Mouse (Mus musculus): ENCODE results near the gene Ddo.
A peak's percentile ranks its signal among the peaks of the same experiment; 100 is the strongest.

The Ddo gene

GRCm38 (mm10) chr10:40643126-40643525 is 13.3 kb downstream of the Ddo start:
- Histone ChIP-seq H3K27me3 (ENCODE audit: insufficient read depth, low read length) (peaks cover 24% of the 10 kb centered on the region), H3K4me1 (replicated peaks; ENCODE audit: low read depth, low read length) (peaks cover 36% of the 10 kb centered on the region), H3K4me3 (replicated peaks; ENCODE audit: low read length) (no peak overlapping the region), H3K36me3 (ENCODE audit: insufficient read depth, low read length) (no peaks in the 10 kb centered on the region), H3K9me3 (ENCODE audit: low read length) (peaks cover 19% of the 10 kb centered on the region)
- TF ChIP-seq POU5F1 (IDR thresholded peaks at IDR 0.05; ENCODE audit: borderline replicate concordance, low read length) (no peak), CTCF (conservative IDR thresholded peaks at IDR 0.05; ENCODE audit: low read length) (no peak), NANOG (IDR thresholded peaks at IDR 0.05; ENCODE audit: borderline replicate concordance, low read length) (no peak)

- TF ChIP-seq POU5F1 (IDR thresholded peaks at IDR 0.05; ENCODE audit: borderline replicate concordance, low read length) = no peak
- TF ChIP-seq NANOG (IDR thresholded peaks at IDR 0.05; ENCODE audit: borderline replicate concordance, low read length) = no peak
- H3K4me1 ChIP-seq (replicated peaks; ENCODE audit: low read depth, low read length) = peaks cover 22% of the 10 kb centered on the region
- peaks cover 24% of the 10 kb centered on the region for H3K27me3 ChIP-seq (ENCODE audit: insufficient read depth, low read length)
- no peaks in the 10 kb centered on the region for H3K36me3 ChIP-seq (ENCODE audit: insufficient read depth, low read length)
- no peak overlapping the region for H3K4me3 ChIP-seq (replicated peaks; ENCODE audit: low read length)
- H3K9me3 ChIP-seq (ENCODE audit: low read length) = peaks cover 19% of the 10 kb centered on the region
These were observed 14.6 kb downstream of the Ddo start for GRCm38 (mm10) chr10:40644456-40644855.

GRCm38 (mm10) chr10:40645346-40645745 is 15.5 kb downstream of the Ddo start:
- Histone ChIP-seq H3K4me1 (replicated peaks; ENCODE audit: low read depth, low read length) (peaks cover 13% of the 10 kb centered on the region), H3K36me3 (ENCODE audit: insufficient read depth, low read length) (no peaks in the 10 kb centered on the region), H3K4me3 (replicated peaks; ENCODE audit: low read length) (no peak overlapping the region), H3K9me3 (ENCODE audit: low read length) (peaks cover 19% of the 10 kb centered on the region), H3K27me3 (ENCODE audit: insufficient read depth, low read length) (peaks cover 24% of the 10 kb centered on the region)
- TF ChIP-seq POU5F1 (IDR thresholded peaks at IDR 0.05; ENCODE audit: borderline replicate concordance, low read length) = no peak
- no peak for TF ChIP-seq CTCF (conservative IDR thresholded peaks at IDR 0.05; ENCODE audit: low read length)
- TF ChIP-seq NANOG (IDR thresholded peaks at IDR 0.05; ENCODE audit: borderline replicate concordance, low read length) = no peak

DNA sequence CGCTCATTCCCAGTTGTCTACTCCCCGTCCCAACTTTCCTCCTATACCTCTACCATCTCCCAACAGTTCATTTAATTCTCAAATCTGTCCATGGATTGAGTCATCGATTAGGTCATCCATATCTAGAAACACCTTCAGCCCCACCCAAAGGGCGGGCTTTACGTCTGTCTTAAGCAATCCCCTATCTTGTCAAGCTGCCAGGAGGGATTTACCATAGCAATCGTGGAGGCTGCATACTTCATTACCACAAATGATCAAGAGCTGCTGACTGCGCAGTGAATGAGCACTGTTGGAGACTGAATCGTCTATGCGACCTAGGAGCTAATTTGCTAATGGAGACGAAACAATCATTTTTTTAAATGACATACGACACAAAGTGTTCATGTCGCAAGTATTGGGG is 19.0 kb downstream of the Ddo start:
- TF ChIP-seq CTCF (conservative IDR thresholded peaks at IDR 0.05; ENCODE audit: low read length) = no peak
- TF ChIP-seq NANOG (IDR thresholded peaks at IDR 0.05; ENCODE audit: borderline replicate concordance, low read length) = no peak
- TF ChIP-seq POU5F1 (IDR thresholded peaks at IDR 0.05; ENCODE audit: borderline replicate concordance, low read length) = no peak
- no peaks in the 10 kb centered on the region for H3K4me1 ChIP-seq (replicated peaks; ENCODE audit: low read depth, low read length)
- H3K27me3 ChIP-seq (ENCODE audit: insufficient read depth, low read length) = peaks cover 14% of the 10 kb centered on the region
- H3K4me3 ChIP-seq (replicated peaks; ENCODE audit: low read length) = no peak overlapping the region
- H3K9me3 ChIP-seq (ENCODE audit: low read length) = peaks cover 16% of the 10 kb centered on the region
- H3K36me3 ChIP-seq (ENCODE audit: insufficient read depth, low read length) = no peaks in the 10 kb centered on the region

- Histone ChIP-seq H3K4me3 (replicated peaks; ENCODE audit: low read length) (no peak overlapping the region), H3K9me3 (ENCODE audit: low read length) (peaks cover 16% of the 10 kb centered on the region), H3K4me1 (replicated peaks; ENCODE audit: low read depth, low read length) (no peaks in the 10 kb centered on the region), H3K27me3 (ENCODE audit: insufficient read depth, low read length) (peaks cover 14% of the 10 kb centered on the region), H3K36me3 (ENCODE audit: insufficient read depth, low read length) (no peaks in the 10 kb centered on the region)
- TF ChIP-seq NANOG (IDR thresholded peaks at IDR 0.05; ENCODE audit: borderline replicate concordance, low read length) (no peak), CTCF (conservative IDR thresholded peaks at IDR 0.05; ENCODE audit: low read length) (peak; percentile 46), POU5F1 (IDR thresholded peaks at IDR 0.05; ENCODE audit: borderline replicate concordance, low read length) (no peak)
These were observed 19.8 kb downstream of the Ddo start for GRCm38 (mm10) chr10:40649634-40650033.

DNA sequence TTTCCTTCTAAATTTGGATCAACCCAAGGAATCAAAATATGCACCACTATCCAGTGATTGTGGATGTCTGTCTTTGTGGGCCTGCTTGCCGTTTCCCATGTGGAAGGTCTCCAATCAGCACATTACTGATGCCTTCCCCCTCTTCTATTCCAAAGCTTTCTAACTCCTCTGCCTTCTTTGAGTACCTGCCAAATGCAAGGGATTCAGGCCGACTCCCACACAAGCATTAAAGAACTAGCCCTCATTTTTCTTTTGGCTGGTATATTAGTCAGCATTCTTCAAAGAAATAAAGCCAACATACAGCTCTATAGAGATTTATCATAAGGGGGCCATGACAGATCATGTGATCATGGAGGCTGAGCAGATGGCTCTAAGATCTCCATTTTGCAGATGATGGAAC is 21.9 kb downstream of the Ddo start:
- H3K36me3 ChIP-seq (ENCODE audit: insufficient read depth, low read length) = no peaks in the 10 kb centered on the region
- H3K9me3 ChIP-seq (ENCODE audit: low read length) = peaks cover 5% of the 10 kb centered on the region; the same call in 1 of the 2 replicates
- no peak overlapping the region for H3K4me3 ChIP-seq (replicated peaks; ENCODE audit: low read length)
- TF ChIP-seq POU5F1 (IDR thresholded peaks at IDR 0.05; ENCODE audit: borderline replicate concordance, low read length) = no peak
- TF ChIP-seq CTCF (conservative IDR thresholded peaks at IDR 0.05; ENCODE audit: low read length) = no peak
- no peak for TF ChIP-seq NANOG (IDR thresholded peaks at IDR 0.05; ENCODE audit: borderline replicate concordance, low read length)
- H3K4me1 ChIP-seq (replicated peaks; ENCODE audit: low read depth, low read length) = no peaks in the 10 kb centered on the region
- H3K27me3 ChIP-seq (ENCODE audit: insufficient read depth, low read length) = peaks cover 9% of the 10 kb centered on the region

- H3K4me3 ChIP-seq (replicated peaks; ENCODE audit: low read length) = no peak overlapping the region
- TF ChIP-seq NANOG (IDR thresholded peaks at IDR 0.05; ENCODE audit: borderline replicate concordance, low read length) (no peak), POU5F1 (IDR thresholded peaks at IDR 0.05; ENCODE audit: borderline replicate concordance, low read length) (no peak), CTCF (conservative IDR thresholded peaks at IDR 0.05; ENCODE audit: low read length) (no peak)
- peaks cover 91% of the 10 kb centered on the region for H3K9me3 ChIP-seq (ENCODE audit: low read length)
- H3K27me3 ChIP-seq (ENCODE audit: insufficient read depth, low read length) = no peaks in the 10 kb centered on the region
- no peaks in the 10 kb centered on the region for H3K36me3 ChIP-seq (ENCODE audit: insufficient read depth, low read length)
- H3K4me1 ChIP-seq (replicated peaks; ENCODE audit: low read depth, low read length) = no peaks in the 10 kb centered on the region
These were observed 35.5 kb downstream of the Ddo start for GRCm38 (mm10) chr10:40665270-40665669.

- no peak overlapping the region for H3K4me3 ChIP-seq (replicated peaks; ENCODE audit: low read length)
- H3K27me3 ChIP-seq (ENCODE audit: insufficient read depth, low read length) = no peaks in the 10 kb centered on the region
- no peaks in the 10 kb centered on the region for H3K36me3 ChIP-seq (ENCODE audit: insufficient read depth, low read length)
- peaks cover 76% of the 10 kb centered on the region for H3K9me3 ChIP-seq (ENCODE audit: low read length)
- TF ChIP-seq NANOG (IDR thresholded peaks at IDR 0.05; ENCODE audit: borderline replicate concordance, low read length) (no peak), POU5F1 (IDR thresholded peaks at IDR 0.05; ENCODE audit: borderline replicate concordance, low read length) (no peak), CTCF (conservative IDR thresholded peaks at IDR 0.05; ENCODE audit: low read length) (no peak)
- H3K4me1 ChIP-seq (replicated peaks; ENCODE audit: low read depth, low read length) = no peaks in the 10 kb centered on the region
These were observed 37.1 kb downstream of the Ddo start for GRCm38 (mm10) chr10:40666943-40667342.

- H3K9me3 ChIP-seq (ENCODE audit: low read length) = peaks cover 62% of the 10 kb centered on the region
- no peaks in the 10 kb centered on the region for H3K27me3 ChIP-seq (ENCODE audit: insufficient read depth, low read length)
- H3K4me1 ChIP-seq (replicated peaks; ENCODE audit: low read depth, low read length) = no peaks in the 10 kb centered on the region
- H3K36me3 ChIP-seq (ENCODE audit: insufficient read depth, low read length) = no peaks in the 10 kb centered on the region
- TF ChIP-seq NANOG (IDR thresholded peaks at IDR 0.05; ENCODE audit: borderline replicate concordance, low read length) (no peak), POU5F1 (IDR thresholded peaks at IDR 0.05; ENCODE audit: borderline replicate concordance, low read length) (no peak), CTCF (conservative IDR thresholded peaks at IDR 0.05; ENCODE audit: low read length) (no peak)
- no peak overlapping the region for H3K4me3 ChIP-seq (replicated peaks; ENCODE audit: low read length)
These were observed 38.8 kb downstream of the Ddo start for GRCm38 (mm10) chr10:40668640-40669039.

All from E14TG2a.4 (cell line).